Mouse (Mus musculus) frontal cortex, postnatal 14 days (tissue): ENCODE results near the gene Fblim1.
A peak's percentile ranks its signal among the peaks of the same experiment; 100 is the strongest.

Experiments used
- DNase-seq, 2 experiments: peaks; one replicate each; pipeline ENCODE4 v3.0.0; 2022; ENCODE audit warnings: low spot score in 2 of 2

Fblim1 gene

DNA sequence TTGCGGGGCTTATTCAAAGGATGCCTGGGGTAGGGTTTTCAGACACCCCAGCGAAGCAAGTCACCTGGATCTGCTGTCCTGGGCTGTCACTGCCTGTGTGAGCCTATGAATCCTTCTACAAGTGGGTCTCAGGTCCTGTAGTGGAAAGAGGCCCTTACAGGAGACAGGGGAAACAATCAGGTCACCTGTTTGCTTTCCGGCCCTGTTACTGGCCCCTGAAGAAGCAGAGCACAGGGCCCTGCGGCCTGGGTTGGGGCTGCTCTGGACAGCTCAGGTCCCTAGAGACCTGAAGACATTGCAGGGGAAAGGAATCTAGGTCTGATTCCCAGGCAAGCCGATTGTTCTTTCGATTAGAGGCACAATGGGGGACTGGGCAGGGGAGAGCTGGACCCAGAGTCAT is 5.5 kb downstream of the Fblim1 start:
- no peak for DNase-seq

GRCm38 (mm10) chr4:141599251-141600141 is 6.4 kb downstream of the Fblim1 start:
- DNase-seq, result no peak

DNA sequence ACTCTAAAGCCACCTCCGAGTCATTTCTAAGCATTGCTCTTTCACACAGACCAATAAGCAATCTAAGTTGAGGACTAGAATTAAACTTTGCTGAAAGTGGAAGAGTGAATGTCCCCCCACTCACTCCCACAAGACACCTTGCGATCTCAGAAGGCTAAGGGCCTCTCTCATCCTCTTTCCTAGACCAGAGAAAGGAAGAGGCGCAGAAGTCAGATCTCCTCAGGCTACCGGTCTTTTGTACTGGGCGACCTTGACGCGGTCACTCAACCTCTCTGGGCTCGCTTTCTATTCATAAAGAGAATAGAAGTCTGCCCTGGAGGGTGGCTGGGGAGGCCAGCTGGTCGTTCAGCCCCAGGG is 7.0 kb downstream of the Fblim1 start:
- no peak for DNase-seq

DNA sequence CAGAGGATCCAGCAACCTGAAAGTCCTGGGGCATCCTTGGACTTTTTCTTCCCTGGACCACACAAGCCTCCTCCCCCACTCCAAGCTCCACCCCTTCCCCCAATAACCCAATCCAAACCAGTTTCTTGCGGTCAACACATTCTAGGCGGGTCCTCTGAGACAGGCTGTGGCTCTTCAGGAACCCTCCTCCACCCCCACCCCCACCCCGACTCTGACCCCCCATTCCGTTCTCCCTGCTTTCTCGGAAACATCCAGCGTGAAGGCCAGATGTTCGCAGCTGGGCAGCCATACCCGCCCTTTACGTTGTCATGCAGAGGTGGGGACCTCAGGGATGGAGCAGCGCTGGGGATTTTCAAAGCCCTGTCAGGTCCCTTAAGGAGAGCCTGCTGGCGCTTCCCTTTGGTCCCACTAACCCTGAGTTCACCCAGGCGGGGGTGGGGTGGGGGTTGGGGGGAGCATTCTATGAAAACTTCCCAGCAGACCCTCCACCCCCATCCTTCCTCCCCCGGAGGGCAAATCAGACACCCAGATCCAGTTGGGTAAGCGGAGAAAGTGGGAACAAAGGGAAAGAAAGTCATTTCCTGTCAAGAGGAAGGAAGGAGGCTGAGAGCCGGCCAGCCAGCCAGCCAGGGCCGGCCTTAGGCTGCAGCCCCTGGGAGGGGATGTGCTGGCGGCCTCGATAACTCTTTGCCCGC is 7.5 kb downstream of the Fblim1 start:
- no peak for DNase-seq

GRCm38 (mm10) chr4:141596700-141597328 is 9.1 kb downstream of the Fblim1 start:
- DNase-seq, result no peak

DNA sequence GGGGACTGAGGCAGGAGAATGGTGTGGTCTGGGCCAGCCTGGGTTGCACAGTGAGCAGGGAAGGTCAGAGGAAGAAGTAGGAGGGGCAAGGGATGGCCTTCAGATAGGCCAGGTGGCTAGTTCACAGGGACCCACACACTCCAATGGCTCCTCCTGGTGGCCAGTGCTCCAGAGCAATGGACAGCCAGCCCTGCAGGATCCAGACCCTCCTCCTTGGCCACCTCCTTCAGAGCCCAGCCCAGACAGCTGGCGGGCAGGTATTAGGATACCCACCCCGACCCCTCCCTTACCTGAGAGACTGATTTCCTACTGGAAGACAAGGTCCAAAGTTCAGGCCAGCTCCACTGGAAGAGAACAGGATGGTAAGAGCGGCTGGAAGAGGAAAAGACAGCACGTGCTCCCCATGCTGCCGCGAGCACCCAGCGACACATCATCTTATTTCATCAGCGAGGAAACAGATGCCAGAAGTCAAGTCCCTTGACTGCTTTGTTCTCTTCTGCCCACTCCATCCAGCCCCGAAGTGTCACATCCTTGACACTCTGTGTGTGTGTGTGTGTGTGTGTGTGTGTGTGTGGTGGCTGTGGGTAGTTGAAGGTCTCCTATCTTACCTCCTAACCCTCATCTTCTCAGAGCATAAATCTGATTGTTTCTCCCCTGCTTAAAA is 10.2 kb downstream of the Fblim1 start:
- no peak for DNase-seq

DNA sequence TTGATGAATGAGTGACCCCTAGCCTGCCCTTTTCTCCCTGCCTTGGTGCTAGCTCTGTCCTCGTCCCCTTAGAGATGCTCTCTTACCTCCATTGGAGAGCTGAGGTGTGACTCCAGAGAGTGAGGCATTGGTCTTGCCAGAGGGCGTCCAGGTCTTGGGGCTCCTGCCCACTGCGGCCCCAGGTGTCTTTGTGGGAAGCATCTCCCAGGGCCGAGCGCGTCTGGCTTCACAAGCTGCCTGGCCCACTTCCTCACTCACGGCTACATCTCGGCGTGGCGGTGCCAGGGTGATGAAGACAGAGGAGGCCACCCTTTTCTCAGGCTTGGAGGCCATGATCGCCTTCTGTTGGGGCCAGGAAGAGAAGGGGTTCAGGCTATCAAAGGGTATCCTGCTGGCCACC is 10.8 kb downstream of the Fblim1 start:
- DNase-seq, result no peak

DNA sequence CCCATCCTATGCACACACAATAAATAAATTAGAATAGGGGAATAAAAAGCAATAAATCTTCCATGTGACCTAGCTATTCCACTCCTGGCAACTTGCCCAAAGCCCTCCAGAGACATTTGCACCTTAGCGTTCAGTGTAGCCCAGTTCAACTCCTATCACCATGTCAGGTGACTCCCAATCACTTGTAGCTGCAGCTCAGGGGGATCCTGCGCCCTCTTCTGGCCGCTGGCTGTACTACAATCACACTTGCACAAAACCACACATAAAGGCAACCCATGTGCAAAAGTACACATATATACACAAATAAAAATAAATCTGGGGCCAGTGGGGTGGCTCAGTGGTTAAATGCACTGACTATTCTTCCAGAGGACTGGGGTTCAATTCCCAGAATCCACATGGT is 14.3 kb downstream of the Fblim1 start:
- DNase-seq, result no peak

- no peak for DNase-seq
These were observed 22.0 kb downstream of the Fblim1 start for GRCm38 (mm10) chr4:141583919-141584318.

DNA sequence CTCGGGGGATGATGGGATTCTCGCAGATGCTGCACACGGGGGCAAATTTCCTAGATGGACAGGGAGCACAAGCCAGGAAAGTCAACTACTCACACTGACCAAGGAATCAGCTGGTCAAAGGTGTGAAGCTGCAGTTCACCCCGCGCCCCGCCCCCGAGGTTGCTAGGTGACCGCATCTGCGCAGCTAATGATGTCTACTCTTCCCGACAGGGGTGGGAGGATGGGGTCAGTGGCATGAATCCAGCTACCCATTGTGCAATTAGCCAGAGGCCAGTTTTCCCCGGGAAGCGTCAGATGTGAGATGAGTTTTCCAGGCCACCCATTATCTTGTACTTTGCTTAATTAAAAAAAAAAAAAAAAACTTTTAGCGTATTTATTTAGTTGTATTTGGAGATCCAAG is 24.8 kb downstream of the Fblim1 start:
- no peak for DNase-seq

- DNase-seq, result no peak
These were observed 27.1 kb downstream of the Fblim1 start for GRCm38 (mm10) chr4:141578833-141579232.

DNA sequence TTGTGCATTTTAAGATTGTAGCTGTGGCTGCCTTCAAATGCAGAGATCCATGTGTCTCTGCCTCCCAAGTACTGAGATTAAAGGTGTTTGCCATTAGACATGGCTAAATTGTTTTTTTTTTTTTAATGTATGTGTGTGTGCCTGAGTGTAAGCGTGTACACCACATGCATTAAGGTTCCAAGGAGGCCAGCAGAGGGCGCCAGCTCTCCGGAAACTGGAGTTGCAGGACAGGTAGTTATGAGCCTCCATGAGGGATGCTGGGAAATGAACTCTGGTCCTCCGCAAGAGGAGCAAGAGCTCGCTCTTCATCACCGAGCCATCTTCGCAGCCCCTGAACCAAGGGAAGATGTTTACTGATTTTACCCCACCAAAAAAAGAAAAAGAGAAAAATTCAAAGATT is 29.0 kb downstream of the Fblim1 start:
- no peak for DNase-seq

DNA sequence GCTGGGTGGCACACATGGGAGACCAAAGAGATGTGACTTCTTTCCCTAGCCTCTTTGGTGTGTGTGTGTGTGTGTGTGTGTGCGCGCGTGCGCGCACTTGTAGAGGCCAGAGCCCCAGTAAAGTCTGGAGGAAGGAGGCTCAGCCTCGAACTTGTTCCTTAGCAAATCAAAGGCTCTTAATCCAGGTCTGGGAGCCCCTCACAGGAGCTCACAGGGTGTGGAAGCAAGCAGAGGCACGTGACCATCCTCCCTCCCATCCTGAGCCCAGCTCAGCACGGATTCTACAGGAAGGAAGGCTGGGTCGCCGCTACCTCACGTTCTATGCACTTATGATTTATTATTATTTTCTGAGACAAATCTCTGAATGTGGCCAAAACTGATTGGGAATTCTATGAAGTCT is 29.5 kb downstream of the Fblim1 start:
- no peak for DNase-seq

DNA sequence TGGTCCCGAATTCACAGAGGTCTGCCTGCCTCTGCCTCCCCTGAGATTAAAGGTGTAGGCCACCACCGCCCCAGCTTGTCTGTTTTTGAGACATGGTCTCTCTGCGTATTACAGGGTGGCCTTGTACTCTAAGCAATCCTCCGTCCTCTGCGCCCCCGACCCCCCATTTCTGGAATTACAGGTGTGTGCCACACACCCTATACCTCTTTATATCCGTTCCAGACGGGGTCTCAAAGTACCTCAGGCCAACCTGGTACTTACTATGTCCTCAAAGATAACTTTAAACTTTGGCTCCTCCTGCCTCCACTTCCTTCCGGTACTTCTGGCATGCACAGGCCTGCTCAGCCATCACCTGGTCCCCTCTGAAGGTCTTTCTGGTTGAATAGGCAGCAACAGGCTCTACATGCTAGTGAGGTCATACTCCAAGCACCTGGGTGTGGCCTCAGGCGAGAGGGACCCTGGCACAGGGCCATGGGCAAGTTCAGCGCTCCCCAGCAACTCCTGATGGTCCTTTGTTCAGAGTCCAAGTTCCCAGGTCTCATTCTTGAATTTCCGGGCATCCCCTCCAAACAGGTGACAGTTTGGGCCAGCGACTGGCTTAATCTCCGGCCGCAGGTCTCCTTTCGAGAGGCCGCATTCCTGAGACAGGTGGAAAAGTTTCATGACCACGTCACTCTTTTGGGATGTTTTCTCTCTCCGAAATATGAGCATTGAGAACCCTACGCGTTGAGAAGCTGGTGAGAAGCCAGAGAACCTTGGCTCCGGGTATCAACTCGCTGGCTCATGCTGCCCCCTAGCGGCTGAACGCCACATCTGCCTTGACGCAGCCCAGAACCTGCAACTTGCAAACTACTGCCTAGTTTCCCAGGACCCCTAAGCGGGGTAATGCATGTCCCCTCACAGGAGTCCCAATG is 30.9 kb downstream of the Fblim1 start:
- DNase-seq, result peak; percentile 54 to 80

- no peak for DNase-seq
These were observed 32.4 kb downstream of the Fblim1 start for GRCm38 (mm10) chr4:141573359-141573966.

- DNase-seq, result no peak
These were observed 33.1 kb downstream of the Fblim1 start for GRCm38 (mm10) chr4:141572668-141573358.

- no peak for DNase-seq
These were observed 34.0 kb downstream of the Fblim1 start for GRCm38 (mm10) chr4:141571934-141572333.

DNA sequence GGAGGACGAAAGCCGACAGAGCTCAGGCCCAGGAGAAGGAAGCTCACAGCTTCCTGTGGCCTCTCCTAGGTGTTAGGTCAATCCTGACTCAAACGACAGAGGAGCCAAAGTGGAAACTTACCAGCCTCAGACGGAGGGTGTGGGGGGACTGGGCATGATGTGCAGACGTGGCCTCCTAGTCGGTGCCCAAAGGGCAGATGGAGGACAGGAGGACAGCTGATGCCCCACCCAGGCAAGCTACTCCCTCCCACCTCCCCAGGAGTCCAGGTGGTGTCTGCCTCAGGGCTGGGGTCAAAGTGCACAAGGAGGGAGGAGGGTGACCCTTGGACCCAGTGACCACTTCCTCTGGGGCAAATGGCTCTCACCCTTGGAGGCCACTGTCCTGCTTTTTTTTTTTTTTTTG is 34.6 kb downstream of the Fblim1 start:
- no peak for DNase-seq

DNA sequence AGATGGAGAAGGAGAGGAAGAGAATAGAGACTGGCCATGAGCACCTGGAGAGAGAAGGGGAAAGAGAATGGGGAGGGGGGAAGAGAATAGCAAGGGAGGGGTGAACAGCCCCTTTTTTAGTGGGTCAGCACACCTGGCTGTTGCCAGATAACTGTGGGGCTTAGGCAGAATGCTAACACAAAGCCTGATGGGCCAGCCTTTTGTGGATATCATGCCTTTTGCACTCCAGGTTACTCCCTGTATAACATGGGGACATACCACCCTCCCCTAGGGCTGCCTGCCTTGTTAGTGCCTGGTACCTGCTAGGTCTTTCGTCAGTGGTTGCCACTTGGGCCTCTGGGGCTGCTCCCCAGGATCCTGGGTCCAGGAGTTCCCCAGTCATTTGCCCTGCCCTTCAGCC is 35.1 kb downstream of the Fblim1 start:
- no peak for DNase-seq

DNA sequence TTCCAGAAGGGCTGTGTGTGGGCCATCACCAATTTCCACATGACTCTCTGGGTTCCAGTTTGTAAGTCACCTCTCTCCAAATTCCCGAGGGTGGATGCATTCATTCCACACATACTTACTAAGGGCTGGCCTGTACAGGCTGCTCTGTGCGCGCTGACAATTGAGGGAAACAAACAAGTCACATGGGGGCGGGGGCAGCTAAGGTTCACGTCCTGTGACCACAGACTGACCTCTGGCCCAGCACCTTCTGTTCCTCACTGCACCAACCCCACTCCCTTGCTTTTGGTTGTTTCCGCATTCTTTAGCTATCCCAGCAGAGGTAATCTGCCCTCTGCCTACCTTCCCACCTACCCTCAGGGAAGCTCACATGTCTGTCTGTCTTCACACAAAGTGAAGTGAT is 35.9 kb downstream of the Fblim1 start:
- DNase-seq, result no peak
